7 mouse cellular contexts compared by ENCODE assay signal in the genomic region with DNA sequence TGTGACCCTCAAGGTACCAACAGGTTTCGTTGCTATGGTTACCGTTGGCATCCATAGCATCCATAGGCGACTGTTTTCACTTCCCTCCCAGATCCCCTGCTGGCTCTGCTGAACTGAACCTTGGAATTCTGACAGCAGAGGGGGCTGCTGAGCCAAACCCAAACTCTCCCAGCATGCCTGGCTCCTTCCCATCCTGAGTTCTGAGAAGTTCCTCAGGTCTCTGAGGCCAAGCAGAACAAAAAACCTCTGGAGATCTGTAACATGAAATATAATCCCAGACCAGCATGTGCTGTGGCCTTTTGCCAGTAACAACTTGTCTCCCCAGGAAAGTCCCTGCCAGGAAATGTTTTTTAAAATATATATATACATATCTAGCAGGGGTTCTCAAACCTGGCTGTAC. TPM values are rescaled to one million over a fixed set of nuclear protein-coding genes. Genes with fewer than 3 reads are reported as not detected.
DNase-seq lines count a peak whose midpoint lies in the region; ATAC-seq and TF ChIP-seq lines count a peak whose summit lies in the region.

No protein-coding gene starts in this region.

- peak; percentile 74 for ATAC-seq in erythroid progenitor cell, adult 5-6 weeks (replicated peaks; ENCODE audit: low FRiP score, poor library complexity, severe bottlenecking)

- in situ Hi-C loops in CH12.LX (cut with MboI; ENCODE audit: low pct_ligation_motif_present, low pct_unique_long_range_greater_than_20kb, low sequenced_read_pairs): no loop called here

- H3K4me1 ChIP-seq in CH12.LX (ENCODE audit: control insufficient read depth in 1 of 2, insufficient read depth in 2 of 2): peaks cover 0 to 16% of the 10 kb centered on the region in 2 experiments; a peak in 2 of 4 replicates

- no peak overlapping the region for H3K27ac ChIP-seq in CH12.LX (ENCODE audit: insufficient read depth, low read depth)

- TF ChIP-seq CTCF in CH12.LX (conservative IDR thresholded peaks at IDR 0.05 in 1 of 2, IDR thresholded peaks at IDR 0.05 in 1 of 2; ENCODE audit: low read depth in 2 of 2, low read length in 2 of 2): peak; percentile 52 to 88

- H3K9ac ChIP-seq in CH12.LX (ENCODE audit: insufficient read depth, low read depth): no peak overlapping the region

- H3K4me3 ChIP-seq in CH12.LX (replicated peaks in 1 of 3; ENCODE audit: low read depth in 2 of 3, low read length in 2 of 3, poor library complexity in 1 of 3): no peak overlapping the region

- H3K9me3 ChIP-seq in CH12.LX (replicated peaks; ENCODE audit: low read length): peaks cover 3% of the 10 kb centered on the region

- no peaks in the 10 kb centered on the region for H3K27me3 ChIP-seq in CH12.LX (replicated peaks)

- TF ChIP-seq POLR2A in CH12.LX (IDR thresholded peaks at IDR 0.05; ENCODE audit: low read depth, low read length): no peak

- H3K36me3 ChIP-seq in CH12.LX (replicated peaks in 1 of 2; ENCODE audit: control insufficient read depth in 1 of 2, insufficient read depth in 1 of 2, low read length in 1 of 2): no peaks in the 10 kb centered on the region

- H3K4me2 ChIP-seq in CH12.LX (ENCODE audit: insufficient read depth, low read depth, poor library complexity, severe bottlenecking): no peak overlapping the region

- TF ChIP-seq RAD21 in CH12.LX (IDR thresholded peaks at IDR 0.05; ENCODE audit: low read depth, low read length): peak; percentile 61

- TF ChIP-seq EP300 in CH12.LX (IDR thresholded peaks at IDR 0.05; ENCODE audit: low read length): peak; percentile 8; the same call in 1 of the 2 replicates

- peak; percentile 75 for DNase-seq in CH12.LX (ENCODE audit: extremely low read depth)
- DNase-seq in adrenal gland, adult (ENCODE audit: inconsistent age in 2 of 2, low spot score in 1 of 2): peak; percentile 66 to 91
- peak; percentile 81 for DNase-seq in heart, postnatal 4 days
- peak; percentile 20 to 43 for DNase-seq in layer of hippocampus, postnatal 36 days
- DNase-seq in lung, postnatal 25 days (ENCODE audit: low spot score): peak; percentile 75
- DNase-seq in spleen, postnatal 10 days (ENCODE audit: low spot score in 2 of 2): peak; percentile 62 to 78

- dilution Hi-C loops in CH12.LX (cut with MboI; ENCODE audit: extremely low pct_ligation_motif_present, extremely low pct_unique_long_range_greater_than_20kb, low sequenced_read_pairs): no loop called here

- H3K79me2 ChIP-seq in CH12.LX (replicated peaks; ENCODE audit: control insufficient read depth, extremely low read depth, insufficient read depth, poor library complexity, severe bottlenecking): no peaks in the 10 kb centered on the region

TF ChIP-seq in CH12.LX, 34 proteins besides CTCF, POLR2A, EP300 and RAD21:
- no peak for TF ChIP-seq NRF1 (IDR thresholded peaks at IDR 0.05; ENCODE audit: low read depth, low read length)
- TF ChIP-seq SMC3 (IDR thresholded peaks at IDR 0.05; ENCODE audit: low read depth, low read length): peak; percentile 93

RNA-seq across cellular contexts. Expression of a gene that starts 56.1 kb away (rescaled TPM):
- 54.1 and 60.5 TPM in 2 replicates for total RNA-seq in CH12.LX (2012; rRNA removed)
- total RNA-seq in CH12.LX (2014; rRNA removed): 98.5 and 104 TPM in 2 replicates
- polyA plus RNA-seq in CH12.LX (2012; ENCODE audit: insufficient read length, low read depth): 137 and 143 TPM in 2 replicates
- 34.6 and 36.9 TPM in 2 replicates for total RNA-seq in erythroid progenitor cell, adult 5-6 weeks (2015; ENCODE audit: low replicate concordance)
- 32.9 and 46.5 TPM in 2 replicates for total RNA-seq in erythroid progenitor cell, adult 5-6 weeks (2017; ENCODE audit: low replicate concordance)
- 10 to 100 TPM; 52.0 to 53.0 TPM for total RNA-seq in heart, postnatal 4 days (2021)
- 10 to 100 TPM; 50.7 to 61.0 TPM for total RNA-seq in layer of hippocampus, postnatal 36 days (2021)
